Mouse (Mus musculus) lung, embryonic 14.5 days (tissue): Measurements from ENCODE around the gene Spag6. TPM values are rescaled to one million over a fixed set of nuclear protein-coding genes. Genes with fewer than 3 reads are reported as not detected.

Experiments used
- ATAC-seq: fragments of 200-750 bp; cut with Nextera tagmentation; 2 replicates; pipeline ENCODE4 v1.8.0; 2017; ENCODE audit warnings: mild to moderate bottlenecking, moderate TSS enrichment, moderate library complexity; ENCODE audit not compliant: insufficient read depth
- DNase-seq: peaks from one replicate; pipeline ENCODE4 v3.0.0-alpha.2; 2015
- H3K27ac ChIP-seq: fragments of 300-500 bp; sonication (generic); 2 replicates; pipeline ENCODE4 v1.5.1; 2014; ENCODE audit warnings: low read depth, mild to moderate bottlenecking, moderate library complexity
- H3K27me3 ChIP-seq: fragments of 300-500 bp; sonication (generic); 2 replicates; pipeline ENCODE4 v1.6.1; 2014; ENCODE audit warnings: low read length, control low read depth; ENCODE audit not compliant: insufficient read depth
- H3K36me3 ChIP-seq: fragments of 300-500 bp; sonication (generic); 2 replicates; pipeline ENCODE4 v1.6.1; 2014; ENCODE audit warnings: control low read depth; ENCODE audit not compliant: insufficient read depth
- H3K4me1 ChIP-seq: fragments of 300-500 bp; sonication (generic); 2 replicates; pipeline ENCODE4 v1.6.1; 2014; ENCODE audit warnings: antibody characterized with exemption, control low read depth; ENCODE audit not compliant: insufficient read depth
- H3K4me2 ChIP-seq: fragments of 300-500 bp; sonication (generic); 2 replicates; pipeline ENCODE4 v1.6.1; 2014; ENCODE audit warnings: mild to moderate bottlenecking
- H3K4me3 ChIP-seq: fragments of 300-500 bp; sonication (generic); 2 replicates; pipeline ENCODE4 v1.5.1; 2014; ENCODE audit warnings: low read depth, low read length
- H3K9ac ChIP-seq: fragments of 300-500 bp; sonication (generic); 2 replicates; pipeline ENCODE4 v1.6.1; 2014
- H3K9me3 ChIP-seq: fragments of 300-500 bp; sonication (generic); 2 replicates; pipeline ENCODE4 v1.6.1; 2016; ENCODE audit warnings: low read depth, low read length, control low read depth
- CTCF ChIP-seq: IDR thresholded peaks from 2 replicates; pipeline ENCODE4 v1.5.1; 2016; ENCODE audit warnings: antibody characterized with exemption, low read depth
- WGBS: fragments of 180-500 bp; shearing (Covaris S2); extraction: QIAGEN DNeasy Blood & Tissue Kit; methylation state at CpG from one replicate; pipeline ENCODE4 v1.1.7; 2014; 5-methylcytosine and 5-hydroxymethylcytosine counted together
- polyA plus RNA-seq: library from polyadenylated mRNA; unstranded; fragments of >200 nt; fragmentation: Nextera tagmentation; extraction: Ambion mirVana; gene quantifications from 2 replicates; pipeline ENCODE4 v1.2.1, GENCODE M21; 2014

Spag6 gene
- polyA plus RNA-seq, 1 experiment from 2014 or later = 0.14 TPM

DNA sequence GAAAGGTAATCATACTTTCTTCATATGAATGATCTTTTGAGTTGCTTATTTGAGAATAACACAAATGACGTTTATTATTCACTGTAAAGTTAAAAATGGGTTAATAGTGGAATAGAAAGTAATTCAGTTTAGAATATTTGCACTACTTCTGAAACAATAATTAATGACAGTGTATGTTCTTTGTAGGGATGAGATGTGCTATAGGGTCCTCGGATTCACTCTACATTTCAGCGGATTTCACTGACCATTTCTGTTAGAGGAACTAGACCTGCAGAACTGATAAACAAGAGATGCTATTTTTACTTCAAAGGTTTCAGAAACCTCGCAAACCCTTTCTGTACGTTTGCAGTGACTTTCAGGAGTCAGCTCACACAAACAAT, 351 bp upstream of the Spag6 start:
- Histone ChIP-seq H3K27ac (no peak overlapping the region), H3K9me3 (no peaks in the 10 kb centered on the region; the same call in 1 of the 2 replicates), H3K27me3 (peaks cover 81% of the 10 kb centered on the region), H3K36me3 (no peaks in the 10 kb centered on the region), H3K4me1 (no peaks in the 10 kb centered on the region; the same call in 1 of the 2 replicates), H3K4me3 (peak overlapping the region; percentile 52), H3K9ac (no peak overlapping the region), H3K4me2 (peak overlapping the region; percentile 82)
- no peak for TF ChIP-seq CTCF
- DNase-seq (no peak), ATAC-seq (no peak)
- under 1% methylated on average over 5 of the region's 5 CpGs for WGBS

GRCm38 (mm10) chr2:18694611-18694950, 749 bp downstream of the Spag6 start:
- Histone ChIP-seq H3K36me3 (no peaks in the 10 kb centered on the region), H3K4me3 (peak overlapping the region; percentile 52), H3K27ac (peak overlapping the region; percentile 78; the same call in 1 of the 2 replicates), H3K27me3 (peaks cover 81% of the 10 kb centered on the region), H3K9ac (peak overlapping the region; percentile 86), H3K4me2 (peak overlapping the region; percentile 82), H3K9me3 (no peaks in the 10 kb centered on the region), H3K4me1 (no peaks in the 10 kb centered on the region; the same call in 1 of the 2 replicates)
- WGBS = under 1% methylated on average over 20 of the region's 20 CpGs
- ATAC-seq (peak; percentile 36; the same call in 1 of the 2 replicates), DNase-seq (peak; percentile 51)
- TF ChIP-seq CTCF = no peak

DNA sequence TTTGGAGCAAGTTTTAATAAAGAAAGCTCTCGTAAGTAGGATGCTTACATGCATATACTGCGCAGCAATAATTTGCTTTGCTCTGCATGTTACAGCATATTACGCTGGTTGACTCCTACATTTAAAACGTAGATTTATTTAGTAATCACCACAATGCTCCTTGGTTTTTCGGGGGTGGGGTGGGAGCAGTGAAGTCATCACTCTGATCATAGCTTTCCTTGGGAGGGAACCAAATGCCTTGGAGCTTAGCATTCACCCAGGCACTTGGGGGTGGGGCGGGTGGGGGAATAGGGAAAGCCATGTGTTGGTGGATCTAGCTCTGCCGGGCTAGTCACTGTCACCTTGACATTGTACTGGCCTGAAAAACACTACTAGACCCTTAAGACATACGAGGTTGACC, 1.3 kb downstream of the Spag6 start:
- Histone ChIP-seq H3K9me3 (no peaks in the 10 kb centered on the region), H3K4me3 (no peak overlapping the region), H3K27ac (no peak overlapping the region), H3K4me1 (no peaks in the 10 kb centered on the region), H3K36me3 (no peaks in the 10 kb centered on the region), H3K4me2 (peak overlapping the region; percentile 82; the same call in 1 of the 2 replicates), H3K27me3 (peaks cover 81% of the 10 kb centered on the region), H3K9ac (no peak overlapping the region)
- TF ChIP-seq CTCF = no peak
- 5% methylated on average over 8 of the region's 8 CpGs for WGBS
- ATAC-seq (no peak), DNase-seq (peak; percentile 29)

DNA sequence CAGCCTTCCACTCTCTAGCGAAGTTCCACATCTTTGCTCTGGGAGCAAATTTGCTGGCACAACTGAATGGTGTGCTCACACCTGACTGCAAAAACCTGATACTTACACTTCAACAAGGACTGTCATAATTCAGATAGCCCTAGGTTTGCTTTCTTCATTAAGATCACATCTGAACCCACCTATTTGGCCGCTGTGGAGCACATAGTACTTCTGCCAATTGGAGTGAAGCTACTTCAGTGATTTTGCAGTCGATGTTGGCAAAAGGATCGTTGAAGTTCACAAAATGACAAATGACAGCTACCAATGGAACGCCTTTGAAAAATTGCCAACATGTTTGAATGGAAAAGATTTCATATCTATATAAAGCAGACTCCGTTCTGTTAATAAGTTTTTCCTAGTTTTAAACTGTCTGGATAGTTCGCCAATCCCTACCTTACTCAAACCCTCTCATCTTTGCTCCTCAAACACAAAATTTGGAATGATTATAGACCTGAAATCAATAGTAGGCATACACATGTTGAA, 1.9 kb downstream of the Spag6 start:
- Histone ChIP-seq H3K9ac (no peak overlapping the region), H3K4me2 (no peak overlapping the region), H3K27ac (no peak overlapping the region), H3K36me3 (no peaks in the 10 kb centered on the region), H3K9me3 (no peaks in the 10 kb centered on the region), H3K27me3 (peaks cover 81% of the 10 kb centered on the region), H3K4me3 (no peak overlapping the region), H3K4me1 (no peaks in the 10 kb centered on the region)
- no peak for TF ChIP-seq CTCF
- WGBS = 6% methylated on average over 7 of the region's 7 CpGs
- ATAC-seq (no peak), DNase-seq (peak; percentile 25)

DNA sequence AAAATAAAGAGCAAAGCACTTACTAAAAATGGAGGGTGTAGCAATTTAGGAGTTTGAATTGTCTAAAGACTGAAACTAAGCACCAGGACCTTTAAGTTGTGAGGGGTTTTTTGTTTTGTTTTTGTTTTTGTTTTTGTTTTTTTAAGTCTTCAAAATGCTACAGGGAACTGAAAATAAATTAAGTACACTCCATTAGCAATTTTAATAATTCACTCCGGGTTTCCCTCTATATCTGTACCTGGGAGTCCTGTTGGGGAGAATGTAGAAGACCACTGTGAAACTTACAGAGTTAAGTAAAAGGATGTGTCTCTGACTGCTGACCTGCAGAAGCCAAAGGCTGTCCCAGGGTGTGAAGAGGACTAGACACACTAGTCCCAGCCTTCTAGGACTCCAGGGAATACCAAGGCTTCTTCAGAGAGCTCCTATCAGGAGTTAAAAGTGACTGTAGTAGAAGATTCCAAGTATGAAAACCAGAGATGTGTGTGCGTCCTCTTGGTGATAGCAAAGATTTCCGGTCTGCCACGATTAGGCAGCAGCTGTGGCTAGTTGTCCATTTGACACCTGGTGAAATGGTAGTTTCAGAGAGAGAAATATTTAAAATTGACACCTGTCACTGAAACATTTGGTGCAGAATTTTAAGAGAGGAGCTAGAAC, 3.9 kb downstream of the Spag6 start:
- Histone ChIP-seq H3K9me3 (no peaks in the 10 kb centered on the region), H3K4me2 (no peak overlapping the region), H3K27me3 (peaks cover 76% of the 10 kb centered on the region), H3K9ac (no peak overlapping the region), H3K4me3 (no peak overlapping the region), H3K36me3 (no peaks in the 10 kb centered on the region), H3K27ac (no peak overlapping the region), H3K4me1 (no peaks in the 10 kb centered on the region)
- TF ChIP-seq CTCF = no peak
- WGBS = 3% methylated on average over 4 of the region's 4 CpGs
- peak; percentile 17 for DNase-seq
- no peak for ATAC-seq

GRCm38 (mm10) chr2:18698663-18699385, 5.0 kb downstream of the Spag6 start:
- WGBS = under 1% methylated on average over 56 of the region's 56 CpGs
- no peak for TF ChIP-seq CTCF
- Histone ChIP-seq H3K36me3 (no peaks in the 10 kb centered on the region), H3K4me1 (no peaks in the 10 kb centered on the region), H3K4me3 (peak overlapping the region; percentile 6; the same call in 1 of the 2 replicates), H3K9me3 (no peaks in the 10 kb centered on the region), H3K4me2 (peak overlapping the region; percentile 19), H3K27ac (no peak overlapping the region), H3K27me3 (peaks cover 74% of the 10 kb centered on the region), H3K9ac (no peak overlapping the region)
- ATAC-seq (peak; percentile 25; the same call in 1 of the 2 replicates), DNase-seq (peak; percentile 49)

DNA sequence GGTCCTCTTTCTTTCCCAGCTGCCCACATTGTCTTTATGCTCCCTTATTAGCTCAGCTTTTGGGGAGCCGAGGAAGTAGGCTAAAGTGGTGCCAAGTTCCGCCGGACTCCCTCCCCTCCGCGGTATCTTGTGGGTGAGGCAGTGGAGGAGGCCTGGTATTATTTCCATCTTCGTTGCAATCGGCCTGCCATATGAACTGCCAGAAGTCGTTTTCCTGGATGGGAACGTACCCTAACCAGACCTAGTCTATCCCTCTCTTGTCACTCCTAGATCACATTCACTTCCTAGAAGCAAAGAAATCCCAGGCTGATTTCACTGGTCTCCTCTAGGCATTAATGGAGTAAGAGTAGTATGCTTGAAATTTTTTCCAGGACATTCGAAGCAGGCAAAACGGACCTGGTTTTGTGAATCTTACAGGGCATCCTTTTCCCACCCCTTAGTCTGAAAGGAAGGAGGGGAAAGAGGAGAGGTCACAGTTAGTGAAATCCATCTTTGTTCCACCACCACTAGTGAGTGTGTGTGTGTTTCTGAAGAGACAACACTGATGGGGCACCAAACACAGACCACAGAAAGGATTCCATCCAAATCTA, 5.7 kb downstream of the Spag6 start:
- under 1% methylated on average over 11 of the region's 11 CpGs for WGBS
- Histone ChIP-seq H3K4me2 (no peak overlapping the region), H3K27me3 (peaks cover 79% of the 10 kb centered on the region), H3K27ac (no peak overlapping the region), H3K36me3 (no peaks in the 10 kb centered on the region), H3K4me3 (no peak overlapping the region), H3K9ac (no peak overlapping the region), H3K9me3 (no peaks in the 10 kb centered on the region), H3K4me1 (no peaks in the 10 kb centered on the region)
- no peak for TF ChIP-seq CTCF
- ATAC-seq (no peak), DNase-seq (no peak)
